Mouse (Mus musculus) embryonic facial prominence, embryonic 15.5 days (tissue): ENCODE measurements around the gene Pklr. TPM values are rescaled to one million over a fixed set of nuclear protein-coding genes. Genes with fewer than 3 reads are reported as not detected.

Source experiments
- ATAC-seq: fragments of 200-750 bp; cut with Nextera tagmentation; 2 replicates; pipeline ENCODE4 v1.8.0; 2017; ENCODE audit warnings: low read depth, moderate TSS enrichment; ENCODE audit not compliant: insufficient number of reproducible peaks, low FRiP score, low TSS enrichment
- H3K27ac ChIP-seq: fragments of 300-500 bp; sonication (generic); replicated peaks from 2 replicates; pipeline ENCODE4 v1.5.1; 2015; ENCODE audit warnings: mild to moderate bottlenecking, inconsistent platforms
- H3K27me3 ChIP-seq: fragments of 300-500 bp; sonication (generic); 2 replicates; pipeline ENCODE4 v1.6.1; 2015; ENCODE audit warnings: inconsistent platforms
- H3K36me3 ChIP-seq: fragments of 300-500 bp; sonication (generic); 2 replicates; pipeline ENCODE4 v1.6.1; 2015; ENCODE audit warnings: mild to moderate bottlenecking, inconsistent platforms
- H3K4me1 ChIP-seq: fragments of 300-500 bp; sonication (generic); 2 replicates; pipeline ENCODE4 v1.6.1; 2015; ENCODE audit warnings: inconsistent platforms
- H3K4me2 ChIP-seq: fragments of 300-500 bp; sonication (generic); replicated peaks from 2 replicates; pipeline ENCODE4 v1.6.1; 2015; ENCODE audit warnings: mild to moderate bottlenecking, inconsistent platforms
- H3K4me3 ChIP-seq: fragments of 300-500 bp; sonication (generic); replicated peaks from 2 replicates; pipeline ENCODE4 v1.5.1; 2015; ENCODE audit warnings: mild to moderate bottlenecking, inconsistent platforms
- H3K9ac ChIP-seq: fragments of 300-500 bp; sonication (generic); 2 replicates; pipeline ENCODE4 v1.6.1; 2015; ENCODE audit warnings: inconsistent platforms
- H3K9me3 ChIP-seq: fragments of 300-500 bp; sonication (generic); replicated peaks from 2 replicates; pipeline ENCODE4 v1.6.1; 2016; ENCODE audit warnings: inconsistent platforms
- WGBS: fragments of 180-500 bp; shearing (Covaris S2); methylation state at CpG from one replicate; pipeline ENCODE4 v1.1.7; 2015; 5-methylcytosine and 5-hydroxymethylcytosine counted together
- polyA plus RNA-seq: library from polyadenylated mRNA; unstranded; fragments of >200 nt; fragmentation: Nextera tagmentation; extraction: Ambion mirVana; gene quantifications from 2 replicates; pipeline ENCODE4 v1.2.1, GENCODE M21; 2015

Pklr gene
- polyA plus RNA-seq, result 0.15 TPM in 1 of 2 replicates, not detected in the other

DNA sequence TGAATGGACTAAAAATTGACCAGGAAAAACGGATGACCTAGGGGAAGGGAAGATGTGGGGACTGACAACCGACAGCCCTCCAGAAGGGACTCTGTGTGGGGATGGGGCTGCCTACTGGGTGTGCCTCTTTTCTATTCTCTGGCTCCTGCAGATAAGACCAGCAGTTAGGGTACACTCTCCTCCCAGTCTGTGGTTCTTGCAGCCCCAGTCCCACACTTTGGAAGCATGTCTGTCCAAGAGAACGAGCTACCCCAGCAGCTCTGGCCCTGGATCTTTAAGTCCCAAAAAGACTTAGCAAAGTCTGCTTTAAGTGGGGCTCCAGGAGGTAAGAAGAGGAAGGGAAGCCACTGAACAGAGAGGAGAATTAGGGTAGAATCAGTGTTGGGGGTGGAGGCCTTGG, at the start of gene Pklr:
TSS of gene Pklr (plus strand) at position 185 of the 400 bp plus-strand sequence.
- H3K4me1 ChIP-seq, result 0 out of 2 replicates have a peak, but pooled peaks cover 6% of the 10 kb centered on the region
- H3K4me3 ChIP-seq, result no peak within 1 kb of the TSS
- ATAC-seq, result no peak
- H3K27ac ChIP-seq, result no peak within 1 kb of the TSS
- H3K27me3 ChIP-seq, result 0 out of 2 replicates have a peak, but pooled peaks cover 4% of the 10 kb centered on the region
- H3K9me3 ChIP-seq, result no peaks in the 10 kb centered on the region
- H3K9ac ChIP-seq, result no peak within 1 kb of the TSS
- 53% methylated on average over 3 of the region's 3 CpGs for WGBS
- H3K36me3 ChIP-seq, result no peaks in the 10 kb centered on the region
- no peak within 1 kb of the TSS for H3K4me2 ChIP-seq

DNA sequence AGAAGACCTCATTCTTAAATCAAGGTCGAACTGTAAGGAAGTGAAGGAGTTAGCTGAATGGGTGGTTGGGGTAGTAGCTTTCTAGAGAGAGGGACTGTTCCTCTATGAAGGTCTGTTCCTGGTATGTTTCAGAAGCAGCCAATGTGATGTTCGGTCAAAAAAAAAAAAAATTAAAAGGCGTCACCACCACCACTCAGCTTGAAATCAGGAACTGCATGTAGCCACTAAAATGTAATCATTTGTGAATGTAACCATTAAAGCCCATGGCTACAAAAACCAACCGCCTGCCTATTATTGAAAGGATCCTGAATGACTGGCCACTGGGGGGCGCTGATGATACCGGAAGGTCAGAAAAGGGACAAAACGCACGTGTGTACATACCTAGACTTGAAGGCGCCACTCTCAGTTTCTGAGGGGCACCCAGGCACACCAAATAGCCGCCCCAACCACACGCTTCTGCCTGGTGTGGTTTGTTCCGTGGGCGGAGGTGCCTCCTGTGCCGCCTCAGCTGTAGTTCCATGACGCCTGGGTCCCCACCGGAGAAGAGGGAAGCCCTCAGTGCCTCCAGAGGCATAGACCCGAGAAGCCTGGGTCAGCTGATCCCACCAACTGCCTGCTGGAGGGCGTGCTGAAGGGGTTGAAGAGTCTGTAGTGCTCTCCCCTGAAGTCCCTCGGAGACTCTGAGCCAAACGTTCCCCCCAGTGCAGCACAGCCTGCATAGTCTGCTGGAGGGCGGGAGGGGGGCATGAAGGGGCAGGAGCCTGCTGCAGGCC, 48.4 kb upstream of the Pklr start:
- 17% methylated on average over 21 of the region's 21 CpGs for WGBS
- Histone ChIP-seq H3K9ac (no peak overlapping the region), H3K9me3 (no peaks in the 10 kb centered on the region), H3K27me3 (peaks cover 8% of the 10 kb centered on the region; the same call in 1 of the 2 replicates), H3K4me3 (peak overlapping the region; percentile 10; the same call in 1 of the 2 replicates), H3K4me2 (peak overlapping the region; percentile 38), H3K4me1 (peaks cover 32% of the 10 kb centered on the region), H3K36me3 (peaks cover 22% of the 10 kb centered on the region; the same call in 1 of the 2 replicates), H3K27ac (no peak overlapping the region)
- no peak for ATAC-seq

- Histone ChIP-seq H3K36me3 (peaks cover 21% of the 10 kb centered on the region; the same call in 1 of the 2 replicates), H3K9me3 (no peaks in the 10 kb centered on the region), H3K9ac (no peak overlapping the region; the same call in 1 of the 2 replicates), H3K4me2 (peak overlapping the region; percentile 100), H3K27ac (no peak overlapping the region), H3K4me3 (peak overlapping the region; percentile 70), H3K4me1 (peaks cover 43% of the 10 kb centered on the region), H3K27me3 (peaks cover 8% of the 10 kb centered on the region; the same call in 1 of the 2 replicates)
- ATAC-seq, result no peak
- 53% methylated on average over 14 of the region's 14 CpGs for WGBS
Observed at GRCm38 (mm10) chr3:89088974-89089373, 47.0 kb upstream of the Pklr start.

DNA sequence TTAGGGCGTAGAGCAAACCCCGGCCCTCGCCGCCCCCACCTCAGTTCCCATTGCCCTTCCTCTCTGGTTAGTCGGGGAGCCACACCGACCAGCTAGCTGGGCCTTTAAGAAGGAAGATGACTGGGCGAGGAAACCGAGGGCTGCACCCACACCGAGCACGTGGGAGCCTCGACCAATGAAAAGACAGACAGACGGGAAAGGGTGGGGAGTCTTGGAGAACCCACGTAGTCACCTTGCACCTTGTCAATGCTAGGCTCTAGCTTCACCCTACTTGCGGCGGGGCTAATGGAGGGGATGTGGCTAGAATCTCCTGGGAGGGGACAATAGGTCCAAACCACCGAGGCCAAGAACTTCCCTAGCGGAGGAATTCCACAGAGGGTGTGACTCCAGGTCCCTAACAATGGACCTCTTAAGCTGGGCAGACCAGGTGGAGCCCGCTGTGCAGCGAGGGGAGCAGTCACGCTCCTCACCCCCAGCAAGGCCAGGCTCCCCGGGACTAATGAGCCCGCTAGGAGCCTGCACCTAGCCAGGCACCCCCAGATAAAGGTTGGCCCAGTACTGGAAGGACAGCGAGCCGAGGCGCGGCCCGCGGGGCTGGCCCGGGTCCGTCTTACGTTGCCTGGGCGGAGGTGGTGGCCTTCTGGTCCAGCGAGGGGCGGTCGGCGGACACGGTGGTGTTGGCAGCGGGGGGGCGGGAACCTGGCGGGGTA, 45.9 kb upstream of the Pklr start:
- peaks cover 21% of the 10 kb centered on the region for H3K36me3 ChIP-seq
- peak; percentile 78 for ATAC-seq
- peaks cover 44% of the 10 kb centered on the region for H3K4me1 ChIP-seq
- peak overlapping the region; percentile 90 for H3K27ac ChIP-seq
- H3K9ac ChIP-seq, result peak overlapping the region; percentile 59
- WGBS, result under 1% methylated on average over 39 of the region's 40 CpGs
- H3K27me3 ChIP-seq, result peaks cover 8% of the 10 kb centered on the region; the same call in 1 of the 2 replicates
- H3K4me2 ChIP-seq, result peak overlapping the region; percentile 100
- H3K9me3 ChIP-seq, result no peaks in the 10 kb centered on the region
- H3K4me3 ChIP-seq, result peak overlapping the region; percentile 70

- no peaks in the 10 kb centered on the region for H3K9me3 ChIP-seq
- WGBS, result under 1% methylated on average over 73 of the region's 74 CpGs
- peak; percentile 82 for ATAC-seq
- peaks cover 8% of the 10 kb centered on the region; the same call in 1 of the 2 replicates for H3K27me3 ChIP-seq
- peak overlapping the region; percentile 59 for H3K9ac ChIP-seq
- H3K27ac ChIP-seq, result peak overlapping the region; percentile 90
- peaks cover 25% of the 10 kb centered on the region for H3K36me3 ChIP-seq
- peak overlapping the region; percentile 70 for H3K4me3 ChIP-seq
- H3K4me2 ChIP-seq, result peak overlapping the region; percentile 100
- peaks cover 44% of the 10 kb centered on the region for H3K4me1 ChIP-seq
Observed at GRCm38 (mm10) chr3:89090694-89091655, 45.0 kb upstream of the Pklr start.

- Histone ChIP-seq H3K27ac (peak overlapping the region; percentile 90; the same call in 1 of the 2 replicates), H3K9me3 (no peaks in the 10 kb centered on the region)
- no peak for ATAC-seq
Observed at GRCm38 (mm10) chr3:89091811-89092508, 44.0 kb upstream of the Pklr start.

DNA sequence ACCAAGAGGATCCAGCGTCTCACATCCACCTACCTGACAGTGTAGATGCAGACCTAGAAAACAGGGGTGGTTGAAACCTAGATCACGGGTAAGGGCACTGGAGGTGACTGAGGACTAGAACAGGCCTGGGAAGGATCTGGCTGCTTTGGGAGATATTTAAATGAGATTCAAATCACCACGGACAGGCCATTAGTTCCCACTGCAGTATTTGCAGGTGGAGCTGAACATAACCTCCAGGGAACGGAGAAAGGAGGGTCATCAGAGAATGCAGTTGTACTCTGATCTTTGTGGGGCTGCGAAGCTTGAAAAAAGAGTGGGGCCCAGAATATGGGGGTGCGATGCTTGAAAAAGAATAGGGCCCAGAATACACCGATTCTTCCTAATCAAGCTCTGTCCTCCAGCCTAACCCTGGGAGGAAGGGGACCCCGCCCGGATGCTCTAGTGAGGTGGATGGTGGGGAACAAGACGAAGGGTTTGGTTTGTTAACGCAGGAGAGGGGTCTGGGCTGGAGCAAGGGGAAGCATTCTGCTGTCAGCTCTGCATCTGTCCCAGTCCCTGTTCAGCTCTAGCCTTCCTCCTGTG, 43.3 kb upstream of the Pklr start:
- Histone ChIP-seq H3K36me3 (peaks cover 35% of the 10 kb centered on the region), H3K9ac (peak overlapping the region; percentile 28; the same call in 1 of the 2 replicates), H3K9me3 (no peaks in the 10 kb centered on the region), H3K4me2 (peak overlapping the region; percentile 100), H3K4me3 (peak overlapping the region; percentile 70), H3K4me1 (peaks cover 42% of the 10 kb centered on the region), H3K27me3 (peaks cover 8% of the 10 kb centered on the region; the same call in 1 of the 2 replicates), H3K27ac (no peak overlapping the region)
- WGBS, result 18% methylated on average over 11 of the region's 11 CpGs
- ATAC-seq, result no peak

More at GRCm38 (mm10) chr3:89091811-89092508, 44.0 kb upstream of the Pklr start:
- peaks cover 8% of the 10 kb centered on the region; the same call in 1 of the 2 replicates for H3K27me3 ChIP-seq
- peak overlapping the region; percentile 70 for H3K4me3 ChIP-seq
- WGBS, result 15% methylated on average over 20 of the region's 20 CpGs
- peak overlapping the region; percentile 59; the same call in 1 of the 2 replicates for H3K9ac ChIP-seq
- peak overlapping the region; percentile 100 for H3K4me2 ChIP-seq
- peaks cover 30% of the 10 kb centered on the region for H3K36me3 ChIP-seq
- H3K4me1 ChIP-seq, result peaks cover 44% of the 10 kb centered on the region

GRCm38 (mm10) chr3:89093175-89093574, 42.8 kb upstream of the Pklr start, which contains the start of gene Rusc1:
Gene Rusc1 (minus strand): TSS chr3:89093311.
- peaks cover 41% of the 10 kb centered on the region for H3K36me3 ChIP-seq
- peak within 1 kb of the TSS; percentile 100 for H3K4me2 ChIP-seq
- H3K9me3 ChIP-seq, result no peaks in the 10 kb centered on the region
- ATAC-seq, result peak; percentile 74
- peaks cover 39% of the 10 kb centered on the region for H3K4me1 ChIP-seq
- peaks cover 8% of the 10 kb centered on the region; the same call in 1 of the 2 replicates for H3K27me3 ChIP-seq
- peak within 1 kb of the TSS; percentile 70 for H3K4me3 ChIP-seq
- WGBS, result 1% methylated on average over 18 of the region's 18 CpGs
- H3K27ac ChIP-seq, result 0 out of 2 replicates have a peak within 1 kb of the TSS, but pooled peaks have one; percentile 28
- peak within 1 kb of the TSS; percentile 28; the same call in 1 of the 2 replicates for H3K9ac ChIP-seq

- no peak for ATAC-seq
- H3K9ac ChIP-seq, result no peak overlapping the region
- peaks cover 33% of the 10 kb centered on the region for H3K4me1 ChIP-seq
- 0 out of 2 replicates have a peak overlapping the region, but pooled peaks have one; percentile 28 for H3K27ac ChIP-seq
- H3K4me3 ChIP-seq, result 0 out of 2 replicates have a peak overlapping the region, but pooled peaks have one; percentile 70
- no peaks in the 10 kb centered on the region for H3K9me3 ChIP-seq
- no peak overlapping the region; the same call in 1 of the 2 replicates for H3K4me2 ChIP-seq
- WGBS, result 82% methylated on average over 10 of the region's 10 CpGs
- peaks cover 50% of the 10 kb centered on the region for H3K36me3 ChIP-seq
- peaks cover 8% of the 10 kb centered on the region; the same call in 1 of the 2 replicates for H3K27me3 ChIP-seq
Observed at GRCm38 (mm10) chr3:89094021-89094420, 41.9 kb upstream of the Pklr start.
